Mouse (Mus musculus): ENCODE measurements around the gene Stx7.
"Not testable (repeated sequence)": the region's sequence is repeated elsewhere in the genome, so short reads cannot be mapped to it uniquely, and the experiment has no call there.

The Stx7 gene

DNA sequence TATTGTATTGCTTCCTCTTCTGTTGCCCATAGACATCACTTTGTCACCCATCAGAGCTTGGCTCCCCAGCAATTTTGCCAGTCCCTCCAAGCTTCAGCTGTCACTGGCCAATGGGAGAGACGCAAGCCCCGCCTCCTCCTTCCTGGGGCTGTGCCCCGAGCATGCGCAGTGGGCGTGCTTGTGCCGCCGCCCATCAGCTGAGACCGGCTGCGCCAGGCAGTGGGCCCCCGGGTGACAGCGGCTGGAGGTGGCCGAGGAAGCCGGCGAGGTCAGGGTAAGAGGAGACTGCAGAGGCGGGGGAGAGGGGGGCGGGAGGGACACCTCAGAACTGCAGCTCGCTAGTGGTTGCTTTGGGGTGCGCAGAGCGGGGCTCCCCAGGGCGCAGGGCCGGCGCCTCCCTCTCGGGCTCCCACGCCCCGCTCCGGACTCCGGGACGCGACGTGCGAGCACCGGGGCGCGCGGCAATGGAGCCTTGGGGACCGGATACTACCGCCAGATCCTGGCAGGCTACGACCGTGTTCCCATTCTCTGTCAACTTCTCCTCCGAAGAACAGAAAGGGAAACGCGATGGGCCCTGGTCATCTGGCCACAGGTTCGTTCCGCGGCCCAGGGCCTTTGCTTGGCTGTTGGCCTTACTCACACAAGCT is at the start of gene Stx7:
Gene Stx7 (plus strand): TSS at position 168 of the 647 bp plus-strand sequence.
- peak; percentile 92 for DNase-seq

DNA sequence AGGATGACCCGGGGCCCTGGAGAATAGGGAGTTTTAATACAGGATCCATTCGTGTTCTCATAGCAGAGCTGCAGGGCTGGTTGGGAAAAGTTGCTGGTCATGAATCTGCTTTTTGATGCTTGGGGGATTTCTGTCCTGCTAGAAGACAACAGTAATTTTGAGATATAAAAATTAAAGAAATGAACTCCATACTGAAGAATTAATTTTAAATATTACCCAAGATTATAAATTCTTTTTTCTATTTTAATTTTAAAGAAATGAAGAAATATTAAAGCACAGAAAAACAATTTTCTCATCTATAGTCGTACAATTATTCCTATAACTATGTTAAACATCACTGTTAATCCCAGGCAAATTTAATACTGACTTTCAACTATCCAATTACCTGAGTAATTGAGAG is 47.3 kb upstream of the Stx7 start, which contains the start of gene Taar8c:
Gene Taar8c (minus strand): TSS at position 101 of the 400 bp plus-strand sequence.
- not testable (repeated sequence) for DNase-seq

DNA sequence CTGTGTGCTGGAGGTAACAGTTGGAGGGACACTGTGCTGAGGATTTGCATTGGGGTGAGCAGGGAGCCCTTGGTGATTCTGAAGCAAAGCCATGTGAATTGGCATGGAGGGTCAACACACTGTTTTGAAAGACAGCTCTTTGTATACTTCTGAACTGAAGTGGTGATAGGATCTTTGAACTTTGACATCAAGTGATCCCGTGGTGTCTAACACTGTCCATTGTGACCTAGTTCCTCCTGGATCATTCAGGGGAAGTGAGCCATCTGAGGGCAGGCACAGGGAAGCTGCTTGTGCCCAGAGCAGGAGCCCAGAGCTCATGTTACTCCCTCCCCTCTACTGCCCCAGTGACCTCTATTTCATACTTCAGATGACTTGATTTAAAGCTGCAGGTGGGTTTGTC is 45.8 kb upstream of the Stx7 start:
- DNase-seq = not testable (repeated sequence)

DNA sequence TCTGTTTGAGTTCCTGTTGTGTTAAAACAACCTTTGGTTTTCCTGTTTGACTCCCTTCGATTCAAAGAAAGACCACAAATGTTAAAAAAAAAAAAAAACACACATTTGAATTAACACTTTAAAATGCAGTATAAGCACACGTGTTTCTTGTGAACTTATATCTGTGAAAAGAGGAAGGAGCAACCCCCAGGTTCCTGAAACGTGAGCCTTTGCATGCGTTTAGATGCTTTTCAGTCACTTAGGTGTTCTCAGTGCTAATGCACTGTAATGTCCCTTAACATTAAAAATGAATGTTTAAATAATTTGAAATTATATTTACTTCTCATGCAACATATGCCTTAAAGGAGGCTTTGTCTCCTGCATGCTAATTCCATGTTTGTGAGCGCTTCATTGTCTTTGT is 41.4 kb upstream of the Stx7 start:
- no peak for DNase-seq

DNA sequence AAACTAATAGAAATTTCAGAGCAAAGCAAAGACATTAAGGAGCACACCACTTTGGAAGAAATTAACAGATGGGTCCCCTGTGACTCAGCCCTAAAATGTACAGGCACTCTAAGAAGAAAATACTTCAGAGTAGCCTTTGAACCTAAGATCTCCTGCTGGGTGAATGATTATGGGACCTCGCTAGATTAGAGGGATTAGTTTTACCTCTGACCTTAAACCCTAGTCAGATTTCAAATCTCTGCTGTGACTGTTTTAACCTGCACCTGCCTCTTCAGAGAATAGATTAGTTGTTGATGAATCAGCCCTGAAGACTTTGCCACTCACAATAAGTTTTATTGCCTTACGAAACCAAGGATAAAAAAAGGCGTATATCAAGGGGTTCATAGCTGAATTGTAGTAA is 40.9 kb upstream of the Stx7 start:
- DNase-seq = no peak

DNA sequence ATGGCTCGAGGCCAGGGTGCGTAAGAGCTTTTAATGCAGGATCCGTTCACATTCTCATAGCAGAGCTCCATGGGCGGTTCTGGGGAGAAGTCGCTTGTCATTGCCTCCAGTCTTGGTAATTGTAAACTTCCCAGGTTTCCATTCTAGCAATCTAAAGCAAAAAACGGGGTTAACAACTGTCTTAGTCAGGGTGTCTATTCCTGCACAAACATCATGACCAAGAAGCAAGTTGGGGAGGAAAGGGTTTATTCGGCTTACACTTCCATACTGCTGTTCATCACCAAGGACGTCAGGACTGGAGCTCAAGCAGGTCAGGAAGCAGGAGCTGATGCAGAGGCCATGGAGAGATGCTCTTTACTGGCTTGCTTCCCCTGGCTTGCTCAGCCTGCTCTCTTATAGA is 39.7 kb upstream of the Stx7 start, which contains the start of gene Taar9:
Gene Taar9 (minus strand): TSS at position 101 of the 400 bp plus-strand sequence.
- DNase-seq = not testable (repeated sequence)

DNA sequence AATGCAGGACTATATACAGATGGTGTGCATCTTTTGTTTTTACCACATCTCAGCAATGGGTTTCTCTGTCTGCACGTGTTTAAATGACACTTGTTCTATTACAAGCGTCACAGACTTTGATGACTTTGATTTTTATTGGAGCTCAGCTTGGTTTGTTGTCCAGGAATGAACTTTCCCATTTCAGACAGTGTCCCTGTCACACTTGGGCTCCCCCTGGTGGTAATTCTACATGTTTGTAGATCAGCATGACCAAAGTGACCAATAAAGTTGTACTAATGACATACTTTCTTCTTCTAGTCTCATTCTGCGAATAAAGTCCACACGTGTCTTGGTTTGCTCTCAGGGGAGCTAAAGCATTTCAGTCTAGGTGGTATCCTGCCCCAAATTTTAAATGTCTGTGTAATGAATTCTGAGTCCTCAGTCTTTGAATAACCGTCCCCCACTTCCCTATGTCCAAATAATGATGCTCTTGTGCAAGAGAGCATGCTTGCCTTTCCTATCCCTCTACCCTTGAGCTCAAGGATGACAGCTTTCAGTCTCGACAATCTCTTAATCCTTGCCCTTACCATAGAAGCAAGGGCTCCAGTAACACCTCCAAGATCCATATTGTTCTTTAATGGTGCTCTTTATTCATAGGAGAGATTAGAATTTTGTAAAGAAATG is 37.9 kb upstream of the Stx7 start:
- DNase-seq = no peak

DNA sequence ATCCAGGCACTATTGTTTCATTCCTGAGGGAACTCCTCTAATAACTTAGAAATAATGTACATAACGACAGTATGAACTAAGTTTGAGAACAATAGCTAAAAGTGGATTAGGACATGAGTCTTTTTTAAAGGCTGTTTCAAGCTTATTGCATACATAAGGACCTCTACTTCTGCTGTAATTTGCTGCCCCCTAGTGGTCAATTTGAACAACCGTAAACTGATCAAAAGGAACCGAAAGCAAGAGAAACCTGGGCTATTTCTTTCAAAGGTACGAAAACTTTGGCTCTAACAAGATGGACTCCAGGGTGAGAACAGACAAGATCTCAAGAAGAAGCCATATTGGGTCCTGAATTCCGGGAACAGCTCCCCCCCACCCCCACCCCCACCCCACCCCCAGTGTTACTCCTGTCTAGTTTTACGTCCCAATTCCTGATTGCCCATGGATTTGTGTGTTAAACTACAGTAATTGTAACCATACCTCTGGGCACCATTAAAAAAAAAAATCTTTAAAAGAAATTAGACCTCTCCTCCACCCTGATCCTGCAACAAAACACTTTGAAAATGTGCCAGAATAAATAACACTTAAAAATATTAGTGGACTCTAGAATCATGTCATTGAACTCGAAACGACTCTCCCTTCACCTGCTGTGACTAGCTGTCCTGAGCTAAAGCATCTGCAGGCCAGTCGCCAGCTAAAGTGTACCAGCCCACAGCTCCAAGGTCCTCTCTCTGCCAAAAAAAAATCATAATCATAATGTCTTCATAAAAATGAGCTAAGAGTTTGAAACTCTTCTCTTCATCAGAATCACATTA is 17.4 kb upstream of the Stx7 start:
- DNase-seq = peak; percentile 65

DNA sequence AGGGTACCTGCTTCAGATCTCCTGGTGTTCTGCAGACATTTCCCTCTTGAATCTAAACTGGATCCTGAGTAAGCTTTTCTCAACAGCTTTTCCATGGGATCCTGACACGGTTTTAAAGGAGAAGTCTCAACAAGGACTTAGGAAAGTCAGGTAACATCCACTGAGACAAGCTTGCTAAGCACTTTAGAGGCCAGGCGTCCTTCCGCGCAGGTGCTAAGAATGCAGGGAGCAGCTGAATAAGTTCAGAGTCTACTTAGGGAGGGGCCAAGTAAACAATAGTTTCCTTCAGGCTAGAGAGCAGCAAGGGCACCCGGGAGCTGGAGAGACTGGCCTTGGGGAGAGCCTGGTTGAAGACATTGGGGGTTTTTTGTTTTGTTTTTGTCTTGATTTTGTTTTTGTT is 16.8 kb upstream of the Stx7 start:
- peak; percentile 78 for DNase-seq

DNA sequence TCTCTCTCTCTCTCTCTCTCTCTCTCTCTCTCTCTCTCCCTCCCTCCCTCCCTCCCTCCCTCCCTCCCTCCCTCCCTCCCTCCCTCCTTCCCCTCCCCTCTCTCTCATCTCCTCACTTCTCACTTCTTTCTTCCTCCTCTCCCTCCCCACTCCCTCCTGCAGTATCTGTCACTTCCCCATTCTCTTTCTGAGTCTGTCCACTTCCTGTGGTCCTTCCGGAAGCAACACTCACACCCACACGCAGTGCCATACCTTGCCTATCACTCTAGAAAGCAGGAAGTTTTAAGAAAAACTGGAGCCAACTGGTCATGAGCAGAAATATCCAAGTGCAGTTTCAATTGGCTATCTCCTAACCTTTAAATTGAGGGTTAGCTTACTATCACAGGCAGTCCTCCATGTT is 16.0 kb upstream of the Stx7 start:
- no peak for DNase-seq

DNA sequence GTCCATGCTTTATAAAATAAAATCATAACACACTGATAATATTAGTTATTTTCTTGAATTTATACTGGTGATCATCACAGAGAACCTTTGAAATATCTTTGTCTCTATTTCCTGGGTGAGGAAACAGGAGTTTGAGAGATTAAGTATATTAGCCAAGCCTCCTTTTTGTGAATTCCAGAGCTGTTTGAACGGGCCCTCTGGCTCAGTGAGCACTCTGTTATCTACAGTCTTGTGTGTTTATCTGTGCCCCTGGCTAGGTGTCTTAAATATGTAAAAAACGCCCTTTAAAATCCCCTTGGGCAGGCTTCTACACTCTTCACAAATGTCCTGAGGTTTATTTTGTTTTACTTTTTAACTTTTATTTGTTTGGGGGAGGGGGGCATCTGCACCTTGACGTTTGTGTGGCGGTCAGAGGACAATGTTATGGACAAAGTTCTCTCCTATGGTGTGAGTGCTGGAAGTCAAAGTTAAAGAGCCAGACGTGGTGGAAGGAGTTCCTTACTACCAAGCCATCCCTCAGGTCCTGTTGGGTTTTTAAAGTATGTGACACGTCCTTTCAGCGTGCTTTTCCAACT is 14.9 kb upstream of the Stx7 start:
- DNase-seq = no peak

DNA sequence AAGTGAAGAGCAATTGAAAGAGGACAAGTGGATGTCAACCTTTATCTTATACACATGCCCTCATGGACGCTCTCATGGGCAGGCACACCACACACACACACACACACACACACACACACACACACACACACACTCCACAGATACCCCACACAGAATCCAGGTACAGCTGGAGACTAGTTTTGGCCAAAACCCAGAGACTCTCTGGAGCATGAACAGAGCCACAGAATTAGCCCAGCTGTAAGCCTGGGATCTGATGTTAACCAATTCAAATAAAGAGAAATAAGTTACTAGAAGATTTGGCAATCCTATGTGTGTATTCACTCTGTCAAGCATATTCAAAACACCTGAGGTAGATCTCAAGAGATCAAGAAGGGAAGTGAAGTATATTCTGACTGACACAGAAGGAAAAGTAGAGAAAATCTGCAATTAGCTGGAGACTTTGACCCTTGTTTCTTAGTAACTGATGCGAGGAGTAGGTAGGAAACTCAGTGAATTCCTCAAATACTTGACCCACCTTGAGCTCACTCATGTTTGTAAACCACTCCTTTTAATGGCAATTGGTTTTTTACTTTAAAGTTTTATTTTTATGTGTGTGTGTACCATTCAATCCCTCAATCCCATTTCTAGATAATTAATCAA is 10.4 kb upstream of the Stx7 start:
- peak; percentile 37 for DNase-seq

DNA sequence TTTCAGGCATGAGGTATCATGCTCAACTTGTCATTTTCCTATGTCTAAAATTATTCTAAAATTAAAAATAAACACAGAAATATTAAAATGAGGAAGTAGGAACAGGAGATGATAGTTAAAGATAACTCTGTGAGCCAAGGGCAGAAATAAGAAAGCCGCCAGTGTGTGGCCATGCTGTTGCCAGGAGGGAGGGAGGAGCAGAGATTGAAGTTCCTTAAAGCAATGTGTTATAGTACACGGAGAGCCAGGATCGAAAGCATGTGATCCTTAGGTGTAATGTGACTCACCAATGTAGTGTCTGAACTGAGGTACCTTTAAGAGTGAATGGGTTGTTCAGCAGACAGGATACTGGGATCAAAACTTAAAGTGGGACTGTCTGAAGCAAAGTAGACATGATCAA is 6.4 kb upstream of the Stx7 start:
- DNase-seq = no peak

DNA sequence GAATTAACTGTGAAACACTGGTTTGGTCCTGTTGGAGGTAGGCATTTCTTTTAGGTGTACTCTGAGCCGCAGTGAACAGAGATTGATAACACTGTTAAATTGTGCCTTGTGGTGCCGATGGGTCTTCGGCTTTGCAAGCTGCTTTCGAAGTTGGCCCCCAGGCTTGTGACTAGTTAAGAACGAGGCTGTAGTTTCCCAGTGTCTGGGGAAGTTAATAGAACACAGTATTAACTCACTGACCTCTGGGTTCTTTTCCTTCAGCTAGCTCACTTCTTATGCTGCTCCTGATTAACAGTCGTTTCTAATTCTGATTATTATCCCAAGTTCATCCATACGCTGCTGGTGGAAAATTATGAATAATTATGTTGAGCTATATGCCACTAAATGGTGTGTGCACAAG is 984 bp downstream of the Stx7 start:
- peak; percentile 68 for DNase-seq

DNA sequence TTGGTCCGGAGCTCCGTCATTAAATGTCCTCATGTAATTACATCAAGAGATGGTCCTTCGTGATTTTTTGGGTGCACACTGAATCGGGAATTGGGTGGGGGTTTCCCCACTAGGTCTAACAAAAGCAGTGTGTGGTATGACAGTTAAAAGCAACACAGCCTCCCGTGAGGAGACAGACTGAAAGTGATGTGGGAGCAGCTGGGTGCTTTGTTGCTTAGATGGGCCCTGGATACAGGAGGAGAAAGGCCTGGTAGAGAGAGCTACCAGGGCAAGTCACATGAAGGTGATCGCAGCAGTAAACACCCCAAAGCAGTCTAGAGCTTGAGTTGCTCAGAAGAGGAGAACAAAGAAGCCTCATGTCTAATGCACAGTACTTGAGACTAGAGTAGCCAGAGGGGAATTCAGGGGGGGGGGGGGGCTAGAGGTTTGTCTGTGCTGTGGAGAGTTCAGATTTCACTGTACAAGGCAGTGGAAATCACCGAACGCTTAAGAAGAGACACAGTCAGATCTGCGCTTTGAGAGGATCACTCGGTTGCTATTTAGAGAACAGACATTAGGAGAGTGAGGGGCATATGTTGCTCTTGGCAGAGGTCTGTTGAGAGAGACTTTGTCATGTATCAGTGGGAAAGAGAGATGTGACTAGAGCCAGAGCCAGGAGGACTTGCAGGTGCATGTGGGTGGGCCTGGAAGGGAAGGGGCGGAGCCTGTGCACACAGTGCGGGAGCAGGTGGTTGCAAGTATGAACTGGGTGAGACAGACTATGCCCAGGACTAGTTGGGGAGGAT is 9.6 kb downstream of the Stx7 start:
- no peak for DNase-seq

DNA sequence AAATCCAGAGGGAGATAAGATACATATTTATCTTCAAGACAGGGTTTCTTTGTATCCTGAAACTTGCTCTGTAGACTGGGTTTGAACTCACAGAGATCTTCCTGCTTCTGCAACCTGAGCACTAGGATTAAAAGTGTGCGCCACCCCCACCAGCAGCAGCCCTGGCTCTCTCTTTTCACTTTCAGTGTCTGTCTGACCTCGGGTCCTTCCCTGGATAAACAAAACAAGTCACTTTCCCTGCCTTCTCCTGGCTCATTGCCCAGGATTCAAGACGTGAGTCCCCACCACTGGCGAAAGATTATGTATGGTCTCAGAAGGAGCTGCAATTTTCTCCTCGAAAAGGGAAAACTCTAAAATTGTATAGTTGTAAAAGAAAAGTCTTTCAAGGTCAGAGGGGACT is 10.5 kb downstream of the Stx7 start:
- DNase-seq = no peak

DNA sequence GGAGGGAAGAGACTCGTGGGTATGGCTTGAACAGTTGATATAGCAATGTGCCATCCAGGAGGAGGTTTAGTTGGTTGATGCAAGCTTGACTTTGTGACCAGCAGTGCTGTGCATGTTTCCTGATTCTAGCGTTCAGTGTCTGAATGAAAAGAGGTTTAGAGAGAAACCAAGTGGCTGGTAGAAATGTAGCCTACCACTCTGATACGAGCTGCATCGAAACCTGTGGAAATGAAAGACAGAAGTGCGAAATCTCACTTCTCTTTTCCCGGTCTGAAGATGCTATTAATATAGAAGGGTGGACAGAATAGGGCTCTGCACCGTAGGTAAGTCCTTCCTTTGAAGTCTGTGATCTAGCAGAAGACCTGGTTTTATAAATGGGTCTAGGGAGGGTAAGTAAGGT is 11.2 kb downstream of the Stx7 start:
- no peak for DNase-seq

DNA sequence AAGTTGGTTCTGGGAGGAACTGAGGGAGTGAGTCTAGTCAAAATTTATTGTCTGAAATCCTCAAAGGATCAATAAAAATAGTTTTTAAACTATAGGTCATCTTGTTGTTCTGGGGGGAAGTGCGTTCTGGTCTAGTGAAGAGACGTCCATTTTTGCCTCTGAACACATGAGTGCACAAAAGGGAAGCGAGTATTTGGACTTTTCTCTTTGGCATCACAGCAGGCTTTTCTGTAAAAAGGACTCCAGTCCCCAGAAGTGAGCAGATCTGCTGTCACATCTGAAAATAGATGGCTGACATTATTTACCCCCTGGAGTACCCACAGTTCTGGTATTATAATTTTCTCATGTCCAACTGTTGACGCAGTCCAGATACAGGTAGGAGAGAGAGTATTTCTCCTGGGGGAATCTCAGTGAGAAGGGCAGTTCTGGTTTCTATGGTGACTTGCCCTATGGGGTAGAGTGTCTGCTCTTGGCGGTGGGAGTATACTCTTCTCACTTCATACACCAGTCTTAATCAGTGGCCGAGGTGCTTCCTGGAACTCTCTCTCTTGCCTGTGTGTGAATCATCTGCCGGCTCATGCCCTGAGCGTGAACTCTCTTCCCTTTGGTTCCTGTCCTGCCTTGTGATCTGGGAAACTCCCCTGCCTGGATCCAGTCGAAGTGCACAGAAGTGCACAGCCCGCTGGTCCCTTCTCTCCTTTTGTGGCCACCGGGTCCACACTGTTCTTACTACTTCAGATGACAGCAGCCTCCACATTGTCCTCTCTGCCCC is 15.2 kb downstream of the Stx7 start:
- peak; percentile 38 for DNase-seq

DNA sequence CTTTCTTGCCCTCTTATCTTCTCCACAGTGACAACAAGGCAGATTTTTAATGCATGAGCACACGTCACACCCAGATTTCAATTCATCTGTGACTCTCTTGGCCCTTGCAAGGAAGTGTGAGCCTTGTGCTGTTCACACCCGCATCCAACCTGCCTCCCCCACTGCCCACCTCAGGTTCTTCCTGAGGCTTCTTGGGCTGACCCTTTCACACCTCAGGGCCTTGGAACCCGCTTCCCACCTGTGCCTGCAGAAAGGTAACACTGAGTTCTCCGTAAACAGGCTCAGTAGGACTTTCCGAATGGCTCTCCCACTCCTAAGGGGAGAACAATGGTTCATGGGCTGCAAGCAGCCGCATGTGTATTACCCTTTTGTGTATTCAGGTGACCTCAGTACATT is 15.8 kb downstream of the Stx7 start:
- DNase-seq = no peak

DNA sequence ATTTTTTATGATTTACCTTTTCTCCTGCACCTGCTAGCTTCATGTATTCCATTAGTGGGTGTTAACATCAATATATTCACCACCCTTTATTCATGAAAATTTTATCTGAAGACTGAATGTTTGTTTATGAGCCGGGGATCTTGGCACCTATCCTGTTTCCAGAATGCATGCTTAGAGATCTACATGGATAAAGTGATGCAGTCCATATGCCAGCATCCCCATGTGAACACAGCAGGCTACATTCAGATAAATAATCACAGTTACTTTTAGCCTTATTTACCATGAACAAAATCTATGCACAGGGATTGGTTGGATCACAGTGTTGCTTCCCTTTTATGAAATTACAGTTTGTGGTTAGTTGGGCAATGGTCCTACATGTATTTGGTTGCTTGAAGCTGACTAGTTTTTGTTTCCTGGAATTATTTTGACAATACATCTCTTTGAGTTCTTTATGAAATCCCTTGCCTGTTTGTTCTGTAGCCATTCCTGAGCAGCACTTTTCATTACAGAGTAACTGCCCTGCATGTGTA is 16.5 kb downstream of the Stx7 start:
- DNase-seq = no peak

DNA sequence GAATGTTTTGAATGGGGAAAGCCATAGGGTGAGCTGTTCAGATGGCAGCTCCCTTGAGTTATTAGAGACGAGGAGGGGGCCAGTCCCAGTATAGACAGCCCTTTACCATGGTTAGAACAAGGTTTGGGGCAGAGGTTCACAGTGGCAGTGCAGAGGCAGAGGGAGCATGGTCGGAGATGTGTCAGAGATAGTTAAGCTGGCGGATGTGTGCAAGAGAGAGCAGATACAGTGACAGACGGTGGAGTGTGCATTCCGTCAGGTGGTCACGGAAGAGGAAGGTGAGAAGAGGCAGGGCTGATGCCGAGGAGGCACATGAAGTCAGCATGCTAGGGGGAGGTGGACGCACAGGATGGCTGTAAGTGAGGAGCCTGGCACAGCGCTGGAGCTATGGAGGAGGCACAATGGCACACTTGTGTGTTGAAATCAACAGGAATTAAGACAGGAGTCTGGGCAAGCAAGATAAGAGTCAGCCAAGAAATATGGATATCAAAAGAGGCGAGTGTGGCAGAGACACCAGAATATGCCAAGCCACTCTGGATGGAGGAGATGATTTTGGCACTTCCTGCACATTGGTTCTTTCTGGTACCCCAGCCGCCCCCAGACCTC is 19.0 kb downstream of the Stx7 start:
- DNase-seq = no peak
